Mouse (Mus musculus): Measurements from ENCODE around the gene Car6.

- TF ChIP-seq GATA1 (IDR thresholded peaks at IDR 0.05; ENCODE audit: borderline replicate concordance, low read length) (no peak), FLI1 (IDR thresholded peaks at IDR 0.05; ENCODE audit: low read length) (no peak)
These were observed 34.9 kb upstream of the Car6 start for GRCm38 (mm10) chr4:150236031-150236430.

Measured in megakaryocyte, embryonic 14.5 days (primary cell).